Mouse (Mus musculus): Measurements from ENCODE around the gene Apol7e. TPM values are rescaled to one million over a fixed set of nuclear protein-coding genes. Genes with fewer than 3 reads are reported as not detected.
A peak's percentile ranks its signal among the peaks of the same experiment; 100 is the strongest.
"Not testable (repeated sequence)": the region's sequence is repeated elsewhere in the genome, so short reads cannot be mapped to it uniquely, and the experiment has no call there.

Gene Apol7e
- not detected for total RNA-seq (2021)
- long read RNA-seq, experiment 1 = 0 reads
- long read RNA-seq, experiment 2 = 0 reads

DNA sequence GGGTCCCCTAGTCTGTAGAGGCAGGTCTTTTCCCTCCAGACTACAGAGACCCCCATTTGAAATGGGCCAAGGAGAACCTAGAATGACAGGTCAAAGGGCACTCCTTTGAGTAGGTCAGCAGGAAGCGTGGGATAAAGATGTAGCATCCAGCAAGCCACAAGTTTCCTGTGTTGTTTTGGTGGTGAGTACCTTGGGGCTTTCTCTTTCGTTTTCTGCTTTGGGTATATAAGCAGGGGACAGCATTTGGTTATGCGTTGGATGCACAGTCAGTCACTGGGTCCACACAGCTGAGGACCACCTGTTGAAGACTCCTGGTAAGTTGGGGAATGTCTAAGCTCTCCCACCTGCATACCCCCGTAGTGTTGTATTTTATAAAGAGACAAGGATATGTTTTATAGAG lies at the start of gene Apol7e:
Gene Apol7e (plus strand): TSS at position 202 of the 400 bp plus-strand sequence.
- H3K27ac ChIP-seq; DNase-seq (ENCODE audit: low spot score in 2 of 2); H3K4me3 ChIP-seq: not testable (repeated sequence)

DNA sequence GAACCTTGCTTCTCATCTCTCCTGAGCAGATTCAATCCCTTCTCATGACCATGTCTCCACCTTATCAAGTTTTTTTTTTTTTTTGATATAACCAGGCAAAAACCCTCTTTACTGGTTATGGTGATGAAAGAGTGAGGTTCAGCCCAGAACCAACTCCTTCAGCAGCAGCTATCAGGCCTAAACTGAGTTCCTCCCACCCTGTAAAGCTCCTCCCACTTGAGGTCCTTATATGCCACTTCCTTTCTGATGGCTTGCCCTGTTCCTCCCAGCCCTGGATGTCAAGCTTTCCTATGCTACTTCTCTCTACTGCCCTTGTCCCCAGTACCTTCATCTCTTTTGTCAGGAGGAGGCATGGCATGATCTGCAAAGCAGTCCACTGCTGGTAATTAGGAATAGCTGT lies 47.5 kb upstream of the Apol7e start:
- not testable (repeated sequence) for H3K4me3 ChIP-seq; DNase-seq (ENCODE audit: low spot score in 2 of 2); H3K27ac ChIP-seq

DNA sequence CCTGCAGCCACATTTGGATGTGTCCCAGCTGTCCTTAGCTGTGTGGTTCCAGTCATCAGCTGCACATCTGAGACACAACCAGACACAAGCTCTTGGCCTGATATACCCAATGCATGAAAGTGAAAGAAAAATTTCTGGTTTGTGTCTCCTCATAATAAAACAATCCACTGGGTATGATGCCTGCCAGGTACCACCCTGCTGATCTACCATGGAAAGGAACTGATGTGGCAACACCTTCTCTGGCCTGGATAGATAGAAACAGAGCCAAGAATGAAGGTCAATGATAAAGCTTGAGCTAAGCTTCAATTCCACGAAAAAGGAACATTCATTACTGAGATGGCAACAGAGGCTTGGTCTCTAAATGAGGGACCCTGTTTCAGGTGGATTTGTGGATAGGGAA lies 38.9 kb upstream of the Apol7e start:
- not testable (repeated sequence) for DNase-seq (ENCODE audit: low spot score in 2 of 2); H3K4me3 ChIP-seq; H3K27ac ChIP-seq

DNA sequence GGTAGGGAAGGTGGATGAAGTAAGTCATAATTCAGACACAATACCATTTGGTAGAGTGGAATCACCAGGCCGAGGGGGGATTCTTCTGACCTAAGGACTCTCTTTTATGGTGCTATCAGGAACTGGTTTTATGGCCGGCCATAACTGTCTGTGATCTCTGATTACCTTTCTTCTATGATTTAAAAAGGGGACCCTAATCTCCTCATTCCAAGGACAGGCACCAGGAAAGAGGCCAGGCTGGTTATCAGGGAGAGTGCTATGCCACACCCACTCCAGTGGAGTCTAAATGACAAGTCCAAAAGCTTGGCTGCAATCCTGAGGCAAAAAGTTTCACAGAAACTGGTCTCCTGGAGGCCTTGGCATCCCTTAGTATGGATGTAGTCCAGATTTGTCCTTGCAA lies 36.8 kb upstream of the Apol7e start:
- H3K4me3 ChIP-seq; H3K27ac ChIP-seq; DNase-seq (ENCODE audit: low spot score in 2 of 2): not testable (repeated sequence)

DNA sequence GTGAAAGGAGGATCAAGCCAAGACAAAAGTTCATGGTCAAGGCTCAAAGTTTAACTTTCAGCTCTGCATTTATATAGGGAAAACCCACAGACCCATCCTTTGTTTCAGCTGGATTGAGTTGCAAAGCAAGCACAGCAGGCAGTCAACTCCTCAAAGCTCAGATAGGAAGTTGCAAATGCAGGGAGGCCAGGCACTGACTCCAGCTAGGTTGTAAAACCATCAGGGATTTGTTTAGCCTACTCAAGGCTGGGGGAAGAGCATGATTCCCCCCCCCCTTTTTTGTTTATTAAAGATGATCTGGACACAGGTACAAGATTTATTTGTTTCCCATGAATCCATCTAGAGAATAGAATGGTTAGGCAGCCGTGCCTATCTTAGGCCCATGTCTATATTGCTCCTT lies 24.6 kb upstream of the Apol7e start:
- not testable (repeated sequence) for H3K4me3 ChIP-seq; DNase-seq (ENCODE audit: low spot score in 2 of 2); H3K27ac ChIP-seq

DNA sequence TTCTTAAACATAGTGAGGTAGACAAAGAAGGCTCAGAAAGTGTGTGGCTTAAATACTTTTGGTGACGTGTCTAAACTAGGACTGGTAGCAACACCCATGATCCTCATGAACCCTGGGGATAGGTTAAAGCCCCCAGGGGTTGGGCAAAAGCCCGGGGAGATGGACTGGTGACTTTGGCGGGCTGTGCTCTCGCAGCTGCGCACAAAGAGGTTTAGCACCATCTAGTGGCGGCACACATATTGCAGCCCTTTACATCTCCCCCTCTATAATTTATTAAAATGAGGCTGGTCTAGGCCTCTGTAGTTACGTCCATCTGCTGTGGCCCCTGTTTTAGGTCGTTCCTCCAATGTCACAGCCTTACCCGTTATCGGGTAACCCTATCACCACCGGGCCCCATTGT lies 14.7 kb upstream of the Apol7e start:
- not testable (repeated sequence) for H3K27ac ChIP-seq, H3K4me3 ChIP-seq
- peak in 1 of 2 experiments; percentile 19 for DNase-seq (ENCODE audit: low spot score in 2 of 2)
- TF ChIP-seq CTCF (conservative IDR thresholded peaks at IDR 0.05) = peak; percentile 70

DNA sequence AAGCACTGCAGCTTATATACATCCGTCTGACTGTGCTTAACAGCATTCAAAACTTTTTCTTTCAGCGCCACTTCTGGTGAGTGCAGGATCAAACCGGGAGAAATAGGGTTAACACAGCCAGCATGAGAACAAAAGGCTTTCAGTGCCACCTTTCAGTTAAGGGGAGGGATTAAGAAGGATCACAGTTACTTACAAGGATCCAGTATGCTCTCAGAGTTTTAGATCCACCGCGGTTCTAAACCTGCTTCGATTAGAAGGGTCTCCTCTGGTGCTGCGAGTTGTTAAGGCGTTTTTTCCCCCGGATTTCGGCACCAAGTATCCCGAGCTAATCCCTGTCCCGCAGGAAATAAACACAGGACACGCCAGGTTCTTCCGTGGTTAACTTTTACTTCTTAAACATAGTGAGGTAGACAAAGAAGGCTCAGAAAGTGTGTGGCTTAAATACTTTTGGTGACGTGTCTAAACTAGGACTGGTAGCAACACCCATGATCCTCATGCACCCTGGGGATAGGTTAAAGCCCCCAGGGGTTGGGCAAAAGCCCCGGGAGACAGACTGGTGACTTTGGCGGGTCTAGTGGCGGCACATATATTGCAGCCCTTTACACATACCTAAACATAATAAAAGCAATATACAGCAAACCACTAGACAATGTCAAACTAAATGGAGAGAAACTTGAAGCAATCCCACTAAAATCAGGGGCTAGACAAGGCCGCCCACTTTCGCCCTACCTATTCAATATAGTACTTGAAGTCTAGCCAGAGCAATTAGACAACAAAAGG lies 6.9 kb upstream of the Apol7e start:
- DNase-seq (ENCODE audit: low spot score in 2 of 2); H3K4me3 ChIP-seq: not testable (repeated sequence)

DNA sequence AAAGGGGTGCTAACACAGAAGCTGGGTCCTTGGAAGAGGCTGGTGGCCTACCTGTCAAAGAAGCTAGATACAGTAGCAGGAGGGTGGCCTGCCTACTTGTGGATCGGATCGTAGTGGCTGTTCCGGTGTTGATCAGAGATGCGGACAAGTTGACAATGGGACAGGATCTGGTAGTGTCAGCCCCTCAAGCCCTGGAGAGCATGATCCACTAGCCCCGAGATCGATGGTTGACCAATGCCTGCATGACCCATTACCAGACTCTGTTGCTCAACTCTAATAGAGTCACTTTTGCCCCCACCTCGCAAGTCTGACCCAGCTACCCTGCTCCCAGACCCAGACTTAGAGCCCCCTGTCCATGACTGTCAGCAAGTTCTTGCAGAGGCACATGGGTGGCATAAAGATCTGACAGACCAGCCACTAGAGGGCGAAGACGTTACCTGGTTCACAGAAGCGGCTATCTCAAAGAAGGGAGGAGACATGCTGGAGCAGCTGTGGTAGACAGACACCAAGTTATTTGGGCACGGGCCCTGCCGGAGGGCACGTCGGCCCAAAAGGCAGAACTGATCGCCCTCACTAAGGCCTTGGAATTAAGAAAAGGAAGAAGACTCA lies 3.9 kb upstream of the Apol7e start:
- H3K27ac ChIP-seq, H3K4me3 ChIP-seq: not testable (repeated sequence)
- DNase-seq (ENCODE audit: low spot score in 2 of 2) = peak in 1 of 2 experiments; percentile 1
- TF ChIP-seq CTCF (conservative IDR thresholded peaks at IDR 0.05) = peak; percentile 60

More for the DNA sequence above, 6.9 kb upstream of the Apol7e start:
- H3K27ac ChIP-seq = not testable (repeated sequence)

DNA sequence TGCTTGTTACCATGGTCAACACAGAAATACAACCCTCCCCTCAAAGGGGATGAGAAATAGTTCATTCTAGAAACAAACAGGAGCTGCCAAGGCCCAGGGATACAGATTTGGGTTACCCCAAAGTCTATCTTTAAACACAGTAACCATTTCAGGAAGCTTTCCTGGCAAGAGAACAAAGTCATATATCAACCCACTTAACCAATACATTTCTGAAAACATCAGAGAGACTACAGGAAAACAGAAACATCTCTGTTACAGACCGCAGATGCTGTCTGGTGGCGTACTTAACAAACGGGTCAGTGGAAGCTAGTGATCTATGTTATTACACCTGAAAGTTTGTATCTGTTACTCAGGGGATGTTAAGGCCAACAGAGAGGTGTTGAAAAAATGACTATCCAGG lies 6.6 kb downstream of the Apol7e start:
- not testable (repeated sequence) for H3K4me3 ChIP-seq; DNase-seq (ENCODE audit: low spot score in 2 of 2); H3K27ac ChIP-seq

DNA sequence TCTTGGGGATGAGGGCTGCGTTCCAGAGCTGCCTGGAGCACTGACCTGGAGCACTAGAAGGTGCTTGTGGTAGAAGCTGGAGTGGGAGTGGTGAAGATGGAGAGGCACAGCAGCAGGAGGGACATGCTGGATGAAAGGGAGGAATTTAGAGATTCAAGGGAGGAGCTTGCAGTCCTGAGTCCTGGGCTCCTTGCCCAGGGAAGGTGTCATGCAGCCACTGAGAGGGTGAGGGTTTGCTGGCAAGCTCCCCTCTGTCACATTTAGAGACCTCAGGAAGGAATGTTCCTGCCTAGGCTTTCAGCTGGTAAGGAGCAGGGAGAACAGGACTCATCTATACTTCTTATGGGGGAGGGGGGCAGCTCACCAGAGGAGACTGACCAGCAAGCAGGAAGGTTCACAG lies 10.3 kb downstream of the Apol7e start:
- H3K4me3 ChIP-seq; H3K27ac ChIP-seq; DNase-seq (ENCODE audit: low spot score in 2 of 2): not testable (repeated sequence)

DNA sequence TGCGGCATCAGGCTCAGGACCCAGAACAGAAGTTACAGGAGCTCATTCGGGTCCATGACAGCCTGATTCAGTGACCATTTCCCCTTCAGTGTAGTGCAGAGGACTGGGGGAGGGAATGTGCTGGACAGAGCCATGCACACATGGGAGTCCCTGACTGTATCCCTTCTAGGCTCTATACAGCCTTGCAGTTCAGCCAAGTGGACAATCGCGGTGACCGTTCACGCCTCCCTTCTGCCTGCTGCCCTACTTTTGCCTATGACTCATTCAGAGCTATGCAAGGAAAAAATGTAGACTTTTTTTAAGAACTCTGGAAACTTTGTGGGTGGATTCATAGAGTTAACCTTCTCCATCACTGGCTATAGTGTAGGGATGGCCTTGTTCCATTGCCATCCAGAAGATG lies 19.6 kb downstream of the Apol7e start:
- not testable (repeated sequence) for H3K27ac ChIP-seq; DNase-seq (ENCODE audit: low spot score in 2 of 2)

DNA sequence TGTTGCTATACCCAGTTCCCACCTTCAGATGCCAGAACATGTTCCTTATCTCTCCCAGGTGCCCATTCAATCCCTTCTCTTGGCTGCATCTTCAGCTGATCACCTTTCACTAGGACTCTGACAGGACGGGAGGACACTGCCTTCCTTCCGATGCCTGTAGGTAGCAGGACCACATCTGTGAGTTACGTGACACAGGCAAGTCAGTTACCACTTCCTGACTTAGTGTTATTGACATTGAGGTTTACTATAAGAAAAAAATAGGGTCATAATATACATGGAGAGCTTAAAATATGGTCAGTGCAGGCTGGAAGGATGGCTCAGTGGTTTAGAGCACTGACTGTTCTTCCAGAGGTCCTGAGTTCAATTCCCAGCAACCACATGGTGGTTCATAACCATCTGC lies 22.9 kb downstream of the Apol7e start:
- H3K27ac ChIP-seq; DNase-seq (ENCODE audit: low spot score in 2 of 2); H3K4me3 ChIP-seq: not testable (repeated sequence)

More for the DNA sequence above, 19.6 kb downstream of the Apol7e start:
- not testable (repeated sequence) for H3K4me3 ChIP-seq

DNA sequence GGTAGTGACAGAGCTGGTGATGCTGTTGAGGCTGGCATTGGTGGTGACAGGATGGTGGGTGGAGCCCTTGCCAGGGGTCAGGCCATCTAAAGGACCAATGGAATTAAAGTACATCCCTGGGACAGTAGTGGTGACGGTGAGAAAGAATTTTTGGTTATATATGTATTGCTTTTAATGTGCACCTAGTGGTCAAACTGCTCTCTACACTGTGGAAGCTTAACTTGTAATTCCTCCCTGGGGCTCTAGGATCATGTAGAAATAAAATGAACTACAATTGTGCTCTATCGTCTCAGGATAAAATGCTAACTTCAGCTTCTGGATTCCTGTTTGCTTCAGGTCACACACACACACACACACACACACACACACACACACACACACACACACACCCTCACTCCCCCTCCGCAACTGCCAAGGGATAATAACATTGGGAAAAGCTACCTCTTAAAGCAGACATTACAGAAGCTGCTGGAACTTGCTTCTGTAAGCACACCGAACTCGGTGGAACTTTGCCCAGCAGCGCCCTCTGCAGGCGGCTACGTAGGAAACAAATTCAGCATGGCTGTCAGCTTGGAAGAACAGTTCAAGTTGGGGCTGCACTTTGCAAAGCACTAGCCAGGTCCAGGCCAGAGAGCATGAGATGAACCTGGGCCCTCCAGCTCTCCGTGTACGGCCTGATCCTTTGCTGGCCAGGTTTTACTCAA lies 25.7 kb downstream of the Apol7e start:
- not testable (repeated sequence) for H3K4me3 ChIP-seq; DNase-seq (ENCODE audit: low spot score in 2 of 2); H3K27ac ChIP-seq

DNA sequence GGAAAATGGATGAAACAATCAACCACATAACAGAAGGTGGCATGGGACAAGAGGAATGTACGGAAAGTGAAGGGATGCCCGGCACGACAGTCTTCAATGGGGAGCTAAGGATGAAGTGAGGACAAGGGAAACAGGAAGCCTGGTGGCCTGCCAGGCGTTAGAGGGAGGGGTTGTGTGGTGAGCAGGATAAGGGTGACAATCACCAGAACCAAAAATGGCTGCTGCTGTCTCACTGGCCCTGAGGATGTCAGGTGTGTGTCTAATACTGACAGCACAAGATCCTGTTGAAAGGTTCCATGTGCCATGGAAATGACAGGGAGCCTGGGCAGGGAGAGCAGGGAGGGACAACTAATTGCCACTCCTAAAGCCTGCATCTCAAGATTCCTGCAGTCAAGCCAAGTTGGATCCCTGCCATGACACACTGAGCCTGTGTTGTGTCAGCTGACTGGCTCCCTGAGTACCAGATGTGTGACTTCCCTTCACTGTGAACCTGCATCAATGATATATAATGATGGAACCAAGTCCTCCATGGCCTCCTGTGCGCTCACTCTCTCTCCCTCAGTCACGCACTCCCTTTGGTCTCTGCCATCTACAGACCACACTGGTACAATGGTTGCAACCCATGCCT lies 26.9 kb downstream of the Apol7e start:
- H3K27ac ChIP-seq; H3K4me3 ChIP-seq; DNase-seq (ENCODE audit: low spot score in 2 of 2): not testable (repeated sequence)
